Mouse (Mus musculus): ENCODE results near the gene Col6a3. TPM values are rescaled to one million over a fixed set of nuclear protein-coding genes. Genes with fewer than 3 reads are reported as not detected.

The Col6a3 gene
- total RNA-seq, 1 experiment from 2014 or later, result not detected

DNA sequence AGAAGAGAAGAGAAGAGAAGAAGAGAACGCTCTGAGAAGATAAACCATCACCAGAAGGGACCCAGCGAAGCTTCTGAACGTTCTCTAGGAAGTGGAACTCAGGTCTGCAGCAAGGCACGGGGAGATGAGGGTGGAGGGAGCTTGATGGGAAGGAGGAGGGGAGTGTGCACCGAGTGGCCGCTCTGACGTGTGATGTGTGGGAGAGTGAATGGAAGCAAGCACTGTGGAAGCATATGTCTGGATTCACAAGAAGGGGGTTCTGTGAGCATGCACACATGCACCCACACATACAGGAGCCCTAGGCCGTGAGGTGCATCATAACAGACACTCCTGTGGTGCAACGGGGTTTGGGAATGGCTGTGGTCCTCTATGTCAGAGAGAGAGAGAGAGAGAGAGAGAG is 34.8 kb downstream of the Col6a3 start:
- no peak for ATAC-seq (replicated peaks in 1 of 2; ENCODE audit: insufficient read depth in 1 of 2, low FRiP score in 2 of 2, low TSS enrichment in 1 of 2, low read depth in 1 of 2, poor library complexity in 2 of 2, severe bottlenecking in 2 of 2)

DNA sequence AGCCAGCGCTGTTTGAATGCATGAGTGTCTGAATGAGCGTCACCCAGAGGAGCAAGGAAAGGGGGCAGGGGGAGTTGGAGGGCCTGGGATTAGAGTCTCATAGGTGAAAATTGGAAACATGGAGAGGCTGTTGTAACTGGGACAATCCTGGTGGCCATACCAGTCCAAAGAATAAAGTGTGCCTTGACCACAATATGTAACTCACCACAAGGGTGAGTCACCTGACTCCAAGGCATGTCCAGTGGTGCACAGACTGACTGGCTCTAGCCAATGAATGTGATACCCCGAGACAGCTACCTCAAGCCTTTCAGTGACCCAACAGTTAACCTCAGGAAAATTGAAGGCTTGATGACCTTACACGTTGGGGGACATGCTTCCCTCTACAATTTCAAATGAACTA is 40.7 kb downstream of the Col6a3 start:
- ATAC-seq (replicated peaks in 1 of 2; ENCODE audit: insufficient read depth in 1 of 2, low FRiP score in 2 of 2, low TSS enrichment in 1 of 2, low read depth in 1 of 2, poor library complexity in 2 of 2, severe bottlenecking in 2 of 2), result no peak

DNA sequence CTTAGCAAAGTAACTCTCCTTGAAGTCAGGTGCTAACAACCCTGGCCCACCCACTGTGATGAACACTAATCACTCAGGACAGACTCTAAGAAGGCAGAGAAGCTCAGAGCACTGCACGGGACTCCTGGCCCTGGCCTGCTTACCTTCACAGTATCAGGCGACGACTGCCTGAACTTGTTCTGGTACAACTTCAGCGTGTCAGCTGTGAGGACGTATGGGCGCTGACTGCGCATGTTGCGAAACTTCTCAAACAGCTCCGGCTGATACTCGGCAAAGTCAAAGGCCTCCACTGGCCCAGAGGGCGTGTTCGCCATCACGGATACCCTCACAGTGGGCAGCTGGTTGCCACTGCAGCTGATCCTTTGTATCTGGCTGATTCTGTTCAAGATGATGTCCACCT is 42.7 kb downstream of the Col6a3 start:
- ATAC-seq (replicated peaks in 1 of 2; ENCODE audit: insufficient read depth in 1 of 2, low FRiP score in 2 of 2, low TSS enrichment in 1 of 2, low read depth in 1 of 2, poor library complexity in 2 of 2, severe bottlenecking in 2 of 2), result no peak

DNA sequence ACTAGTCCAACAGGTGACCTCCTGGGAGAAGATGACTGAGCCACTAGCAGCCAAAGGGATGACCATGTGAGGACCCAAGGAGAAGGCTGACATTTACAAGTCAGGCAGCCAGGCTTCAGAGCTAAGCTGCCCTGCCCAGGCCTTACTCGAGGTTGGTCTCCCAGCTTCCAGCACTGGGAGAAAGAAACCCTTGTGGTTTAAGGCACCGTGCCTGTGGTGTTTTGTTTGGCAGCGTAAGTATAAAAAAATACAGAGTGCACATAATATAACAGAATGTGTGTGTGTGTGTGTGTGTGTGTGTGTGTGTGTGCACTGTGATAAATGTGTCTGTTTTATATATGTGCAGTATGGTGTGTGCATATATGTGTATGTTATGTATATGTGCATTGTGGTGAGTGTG is 43.3 kb downstream of the Col6a3 start:
- ATAC-seq (replicated peaks in 1 of 2; ENCODE audit: insufficient read depth in 1 of 2, low FRiP score in 2 of 2, low TSS enrichment in 1 of 2, low read depth in 1 of 2, poor library complexity in 2 of 2, severe bottlenecking in 2 of 2), result no peak

DNA sequence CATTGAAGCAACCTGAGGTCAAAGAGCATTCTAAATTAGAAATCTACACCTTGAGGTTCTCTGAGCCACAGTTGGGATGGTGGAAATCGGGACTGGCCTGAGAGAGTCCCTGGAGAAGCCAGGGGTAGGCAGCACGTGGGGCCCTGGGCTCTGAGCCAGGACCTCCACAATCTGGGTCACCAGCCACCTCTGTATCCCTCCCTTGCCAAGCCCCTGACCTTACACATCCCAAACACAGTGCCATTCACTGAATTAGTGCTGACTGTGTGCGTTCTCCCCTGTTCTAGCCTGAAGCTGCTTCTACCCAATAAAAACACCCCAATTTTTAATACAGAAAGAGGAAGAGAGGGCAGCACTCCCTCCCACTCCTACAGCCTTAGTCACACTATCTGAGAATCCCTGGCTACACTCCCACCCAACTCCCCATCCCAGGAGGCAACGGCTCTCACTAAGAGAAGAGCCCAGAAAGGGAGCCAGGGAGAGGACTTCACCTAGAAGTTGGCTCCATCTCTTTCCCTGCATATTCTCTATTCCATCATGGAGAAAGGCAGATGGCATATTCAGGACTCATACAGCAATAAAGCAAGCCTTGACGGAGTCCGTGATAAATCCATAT is 46.4 kb downstream of the Col6a3 start:
- no peak for ATAC-seq (replicated peaks in 1 of 2; ENCODE audit: insufficient read depth in 1 of 2, low FRiP score in 2 of 2, low TSS enrichment in 1 of 2, low read depth in 1 of 2, poor library complexity in 2 of 2, severe bottlenecking in 2 of 2)

DNA sequence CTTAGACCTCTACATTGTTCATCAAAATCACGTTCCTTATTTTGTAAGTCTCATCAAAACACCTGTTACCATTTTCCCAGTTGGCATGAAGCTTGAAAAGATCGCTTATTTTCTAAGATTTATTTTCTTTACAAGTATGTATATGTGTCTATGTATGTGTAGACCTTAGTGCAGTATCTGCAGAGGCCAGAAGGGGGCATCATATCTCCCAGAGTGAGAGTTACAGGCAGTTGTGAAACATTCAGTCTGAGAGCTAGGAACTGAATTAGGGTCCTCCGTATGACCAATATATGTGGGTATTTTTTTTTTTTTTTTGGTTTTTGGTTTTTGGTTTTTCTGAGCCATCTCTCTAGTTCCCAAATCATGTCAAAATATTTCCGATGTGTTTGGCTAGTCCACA is 50.4 kb downstream of the Col6a3 start:
- no peak for ATAC-seq (replicated peaks in 1 of 2; ENCODE audit: insufficient read depth in 1 of 2, low FRiP score in 2 of 2, low TSS enrichment in 1 of 2, low read depth in 1 of 2, poor library complexity in 2 of 2, severe bottlenecking in 2 of 2)

DNA sequence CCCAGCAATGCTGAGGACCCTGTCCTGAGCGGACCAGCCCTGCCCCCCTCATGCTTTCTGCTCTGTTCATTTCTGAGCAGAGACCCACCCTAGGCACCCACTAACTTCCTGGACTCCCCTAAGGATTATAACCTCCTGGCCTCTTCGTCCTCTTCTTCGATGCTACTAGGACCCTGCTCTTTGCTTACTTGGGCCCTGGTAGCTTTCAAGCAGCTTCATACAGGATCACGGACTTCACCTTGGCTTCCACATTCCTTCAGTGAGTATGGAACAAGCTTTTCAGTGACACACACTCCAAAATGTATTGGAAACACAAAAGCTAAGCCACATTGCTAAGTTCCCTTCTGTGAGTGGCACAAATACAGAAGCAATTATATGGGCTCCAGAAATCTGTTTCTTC is 52.8 kb downstream of the Col6a3 start:
- no peak for ATAC-seq (replicated peaks in 1 of 2; ENCODE audit: insufficient read depth in 1 of 2, low FRiP score in 2 of 2, low TSS enrichment in 1 of 2, low read depth in 1 of 2, poor library complexity in 2 of 2, severe bottlenecking in 2 of 2)

DNA sequence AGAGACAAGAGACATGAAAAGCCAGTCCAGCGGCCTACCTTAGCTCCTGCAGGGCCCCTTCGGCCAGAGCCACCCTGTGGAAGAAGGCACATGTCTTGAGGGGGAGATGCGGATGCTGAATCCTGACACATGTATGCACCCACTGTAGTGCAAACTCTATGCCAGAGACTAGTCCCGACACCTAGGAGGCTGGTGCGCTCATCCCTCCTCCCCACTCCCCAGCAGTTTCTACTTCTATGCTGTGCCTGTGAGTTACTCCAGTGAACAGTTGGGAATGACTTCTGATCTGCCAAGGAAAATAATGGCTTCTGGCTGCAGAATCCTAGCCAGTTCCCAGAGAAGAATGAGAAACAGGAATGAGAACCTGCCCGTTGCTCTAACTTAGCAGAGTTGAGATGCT is 54.3 kb downstream of the Col6a3 start:
- no peak for ATAC-seq (replicated peaks in 1 of 2; ENCODE audit: insufficient read depth in 1 of 2, low FRiP score in 2 of 2, low TSS enrichment in 1 of 2, low read depth in 1 of 2, poor library complexity in 2 of 2, severe bottlenecking in 2 of 2)

DNA sequence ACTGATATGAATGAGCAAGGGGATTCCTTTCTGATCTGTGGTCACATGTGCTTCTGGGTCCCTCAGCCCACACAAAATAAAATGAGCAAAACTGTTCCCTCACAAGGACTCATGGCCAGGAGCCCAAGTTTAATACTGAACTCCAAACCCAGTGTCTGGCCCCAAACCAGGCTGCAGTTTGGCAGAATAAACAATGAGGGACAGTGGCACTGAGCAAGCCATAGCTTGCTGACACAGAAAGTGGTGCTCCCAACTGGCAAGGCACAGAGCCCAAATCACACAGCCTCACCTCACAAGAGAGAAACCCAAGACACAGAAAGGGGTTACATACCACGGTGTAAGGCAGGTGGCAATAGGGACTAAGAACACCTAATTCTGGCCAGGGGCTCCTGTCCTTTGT is 63.3 kb downstream of the Col6a3 start:
- ATAC-seq (replicated peaks in 1 of 2; ENCODE audit: insufficient read depth in 1 of 2, low FRiP score in 2 of 2, low TSS enrichment in 1 of 2, low read depth in 1 of 2, poor library complexity in 2 of 2, severe bottlenecking in 2 of 2), result no peak

DNA sequence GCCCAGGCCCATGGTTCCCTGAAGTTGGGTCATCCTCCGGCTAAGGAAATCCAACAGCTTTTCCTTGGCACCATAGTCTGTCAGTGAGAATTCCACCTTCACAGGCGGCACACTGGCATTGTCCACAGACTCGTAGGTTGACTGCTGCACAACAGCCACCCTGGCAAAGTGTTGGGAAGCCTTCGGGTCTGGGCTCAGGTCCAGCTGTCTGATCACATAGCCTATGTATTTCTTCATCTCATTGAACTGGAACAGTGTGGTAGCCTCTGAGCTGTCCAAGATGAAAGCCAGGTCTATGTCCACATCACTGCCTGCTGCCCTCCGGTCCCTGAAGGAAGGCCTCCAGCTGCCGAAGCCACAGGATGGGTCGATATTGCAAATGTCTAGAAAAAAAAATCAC is 64.7 kb downstream of the Col6a3 start:
- no peak for ATAC-seq (replicated peaks in 1 of 2; ENCODE audit: insufficient read depth in 1 of 2, low FRiP score in 2 of 2, low TSS enrichment in 1 of 2, low read depth in 1 of 2, poor library complexity in 2 of 2, severe bottlenecking in 2 of 2)

DNA sequence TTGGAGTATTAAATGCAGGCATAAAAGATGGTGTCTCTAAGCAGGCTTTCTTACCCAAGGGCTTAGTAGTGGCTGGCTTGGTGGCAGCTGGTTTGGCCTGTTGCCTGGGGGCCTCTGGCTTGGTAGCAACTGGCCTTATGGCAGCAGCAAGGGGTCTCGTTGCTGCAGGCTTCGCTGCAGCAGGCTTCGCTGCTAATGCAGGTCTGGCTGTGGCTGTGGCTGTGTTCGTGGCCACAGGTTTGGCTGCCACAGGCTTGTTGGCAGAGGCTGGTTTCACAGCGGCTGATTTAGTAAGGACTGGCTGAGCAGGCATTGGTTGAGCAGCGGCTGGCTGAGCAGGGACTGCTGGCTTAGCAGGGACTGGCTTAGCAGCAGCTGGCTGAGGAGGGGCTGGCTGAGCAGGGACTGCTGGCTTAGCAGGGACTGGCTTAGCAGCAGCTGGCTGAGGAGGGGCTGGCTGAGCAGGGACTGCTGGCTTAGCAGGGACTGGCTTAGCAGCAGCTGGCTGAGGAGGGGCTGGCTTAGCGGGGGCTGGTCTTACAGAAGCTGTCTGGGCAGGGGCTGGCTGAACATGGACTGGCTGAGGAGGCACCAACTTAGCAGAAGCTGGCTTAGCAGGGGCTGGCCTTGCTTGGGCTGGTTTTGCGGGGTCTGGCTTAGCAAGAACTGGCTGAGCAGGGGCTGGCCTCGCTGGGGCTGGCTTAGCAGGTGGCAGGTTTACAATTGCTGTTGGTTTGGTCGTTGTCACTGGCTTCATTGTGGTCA is 68.1 kb downstream of the Col6a3 start:
- ATAC-seq (replicated peaks in 1 of 2; ENCODE audit: insufficient read depth in 1 of 2, low FRiP score in 2 of 2, low TSS enrichment in 1 of 2, low read depth in 1 of 2, poor library complexity in 2 of 2, severe bottlenecking in 2 of 2), result no peak

DNA sequence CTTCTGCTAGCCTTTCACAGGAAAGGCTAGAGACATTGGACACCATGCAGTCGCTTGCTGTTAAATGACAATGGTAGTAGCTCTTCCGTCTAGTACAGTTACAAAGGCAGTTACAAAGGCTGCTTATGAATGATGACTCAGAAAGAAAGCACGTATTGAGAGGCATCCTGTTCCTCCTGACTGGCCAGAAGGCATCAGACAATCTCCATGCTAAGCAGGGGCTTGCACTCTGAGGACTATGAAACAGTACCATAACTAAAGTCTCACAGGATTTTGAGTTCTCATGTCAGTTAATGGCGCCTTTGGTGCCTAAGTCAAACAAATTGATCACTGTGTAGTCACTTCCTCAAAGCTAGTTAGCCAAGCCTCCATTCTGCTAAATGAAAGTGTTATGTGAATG is 72.6 kb downstream of the Col6a3 start:
- no peak for ATAC-seq (replicated peaks in 1 of 2; ENCODE audit: insufficient read depth in 1 of 2, low FRiP score in 2 of 2, low TSS enrichment in 1 of 2, low read depth in 1 of 2, poor library complexity in 2 of 2, severe bottlenecking in 2 of 2)

DNA sequence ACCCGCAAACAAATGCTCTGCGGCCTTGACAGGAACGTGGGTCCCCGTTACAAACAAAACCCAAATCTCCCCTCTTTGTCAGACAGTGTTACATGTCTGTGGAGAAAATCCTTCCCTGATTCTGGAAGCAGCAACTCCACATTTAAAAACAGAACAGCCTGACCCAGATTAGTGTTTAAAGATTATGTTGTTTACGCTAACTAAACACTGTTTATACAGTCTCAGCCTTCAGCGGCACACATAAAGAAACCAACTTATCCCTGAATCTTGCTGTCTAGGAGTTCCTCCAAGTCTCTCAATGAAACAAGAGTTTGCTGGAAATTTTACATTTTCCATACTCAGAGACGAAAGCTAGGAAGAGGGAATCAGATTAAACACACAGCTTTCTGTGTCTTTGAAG is 73.7 kb downstream of the Col6a3 start:
- ATAC-seq (replicated peaks in 1 of 2; ENCODE audit: insufficient read depth in 1 of 2, low FRiP score in 2 of 2, low TSS enrichment in 1 of 2, low read depth in 1 of 2, poor library complexity in 2 of 2, severe bottlenecking in 2 of 2), result no peak

DNA sequence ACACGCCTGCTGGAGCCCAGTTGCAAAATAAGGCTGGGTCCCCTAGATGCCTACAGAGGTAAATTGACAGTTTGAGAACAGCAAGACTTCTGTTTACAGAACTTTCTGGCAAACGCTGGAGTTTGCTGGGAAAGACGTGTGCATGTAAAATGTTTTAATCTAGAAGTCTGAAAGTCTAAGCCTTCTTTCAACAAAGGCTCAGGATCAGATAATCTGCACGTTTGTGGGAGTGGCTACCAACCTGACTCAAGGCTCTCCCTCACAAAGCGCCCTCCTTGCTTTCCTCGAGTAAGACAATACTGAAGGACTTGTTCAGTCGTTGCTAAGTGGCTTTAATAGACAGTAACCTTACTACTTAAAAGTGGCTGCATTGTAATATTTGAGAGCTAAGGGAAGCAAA is 74.5 kb downstream of the Col6a3 start:
- no peak for ATAC-seq (replicated peaks in 1 of 2; ENCODE audit: insufficient read depth in 1 of 2, low FRiP score in 2 of 2, low TSS enrichment in 1 of 2, low read depth in 1 of 2, poor library complexity in 2 of 2, severe bottlenecking in 2 of 2)

DNA sequence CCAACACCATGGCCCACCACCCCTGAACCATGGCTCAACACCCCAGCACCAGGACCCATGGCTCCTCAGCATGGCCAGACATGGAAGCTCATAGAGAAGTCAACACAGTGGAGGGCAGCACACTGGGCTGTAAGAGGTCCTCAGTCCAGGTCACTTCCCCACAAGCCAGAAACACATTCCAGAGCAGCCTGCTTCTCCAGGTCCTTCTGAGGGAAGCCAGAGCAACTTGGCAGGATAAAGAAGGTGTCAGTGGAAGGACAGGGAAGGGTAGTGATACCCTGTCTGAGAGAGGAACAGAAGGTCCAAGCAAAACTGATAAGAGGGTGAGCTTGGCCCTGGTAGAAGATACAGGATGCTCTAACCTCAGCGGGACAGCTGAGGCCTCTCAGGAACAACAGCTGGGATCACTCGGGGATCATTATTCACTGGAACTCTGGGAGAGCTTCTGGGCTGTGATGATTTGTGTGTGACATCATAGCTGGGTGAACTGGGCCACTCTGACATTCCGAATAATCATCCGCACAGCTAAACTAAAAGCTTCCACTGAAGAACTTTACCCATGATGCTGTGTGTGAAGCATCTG is 85.6 kb downstream of the Col6a3 start:
- ATAC-seq (replicated peaks in 1 of 2; ENCODE audit: insufficient read depth in 1 of 2, low FRiP score in 2 of 2, low TSS enrichment in 1 of 2, low read depth in 1 of 2, poor library complexity in 2 of 2, severe bottlenecking in 2 of 2), result no peak

DNA sequence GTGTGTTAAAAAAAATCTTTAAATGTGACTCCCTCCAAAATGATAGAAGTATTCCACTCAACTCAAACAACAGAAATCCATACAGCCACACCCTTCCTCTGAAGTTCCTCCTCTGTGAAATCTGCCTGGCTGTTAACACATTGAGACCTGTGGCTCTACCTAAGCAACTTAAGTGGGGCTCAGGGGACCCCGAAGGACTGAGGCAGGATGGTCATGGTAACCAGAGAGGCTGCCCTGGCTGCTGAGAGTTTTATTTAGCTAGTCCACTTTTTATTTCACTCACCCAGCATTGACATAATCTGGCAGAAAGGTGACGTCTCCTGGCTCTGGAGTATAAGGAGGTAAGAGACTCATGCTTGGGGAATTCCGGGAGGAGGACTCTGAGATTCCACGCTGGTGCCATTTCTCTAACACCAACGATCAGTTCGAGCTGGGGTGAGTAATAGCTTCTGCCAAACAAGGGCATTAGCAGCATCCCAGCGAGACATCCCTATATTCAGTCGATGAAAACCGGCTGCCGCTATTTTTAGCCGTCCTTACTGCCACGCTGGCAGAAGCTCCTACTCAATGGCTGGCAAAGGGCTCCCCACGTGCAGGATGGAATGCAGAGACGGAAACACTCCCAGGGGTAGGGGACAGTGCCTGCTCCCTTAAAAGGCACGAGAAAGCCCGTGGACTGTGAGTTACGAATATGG is 89.8 kb downstream of the Col6a3 start:
- ATAC-seq (replicated peaks in 1 of 2; ENCODE audit: insufficient read depth in 1 of 2, low FRiP score in 2 of 2, low TSS enrichment in 1 of 2, low read depth in 1 of 2, poor library complexity in 2 of 2, severe bottlenecking in 2 of 2), result no peak

DNA sequence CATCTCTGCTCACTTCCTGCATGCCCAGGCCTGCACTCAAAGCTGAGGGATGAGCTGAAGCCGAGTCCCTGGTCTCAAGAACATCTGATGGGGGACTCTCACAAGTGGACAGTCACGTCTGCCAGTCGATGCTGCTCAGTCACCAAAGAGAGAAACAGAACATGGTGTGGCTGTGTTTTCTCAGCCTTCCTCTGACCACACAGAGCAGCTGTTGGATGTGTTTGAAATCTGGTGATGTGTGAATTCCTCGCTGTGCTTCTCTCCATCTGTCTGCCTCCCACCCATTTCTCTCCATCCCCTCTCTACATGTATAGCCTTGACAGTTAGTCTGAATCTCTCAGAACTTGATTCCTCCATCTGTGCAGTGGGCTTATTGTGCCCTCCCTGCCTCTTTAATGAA is 92.5 kb downstream of the Col6a3 start:
- ATAC-seq (replicated peaks in 1 of 2; ENCODE audit: insufficient read depth in 1 of 2, low FRiP score in 2 of 2, low TSS enrichment in 1 of 2, low read depth in 1 of 2, poor library complexity in 2 of 2, severe bottlenecking in 2 of 2), result no peak

DNA sequence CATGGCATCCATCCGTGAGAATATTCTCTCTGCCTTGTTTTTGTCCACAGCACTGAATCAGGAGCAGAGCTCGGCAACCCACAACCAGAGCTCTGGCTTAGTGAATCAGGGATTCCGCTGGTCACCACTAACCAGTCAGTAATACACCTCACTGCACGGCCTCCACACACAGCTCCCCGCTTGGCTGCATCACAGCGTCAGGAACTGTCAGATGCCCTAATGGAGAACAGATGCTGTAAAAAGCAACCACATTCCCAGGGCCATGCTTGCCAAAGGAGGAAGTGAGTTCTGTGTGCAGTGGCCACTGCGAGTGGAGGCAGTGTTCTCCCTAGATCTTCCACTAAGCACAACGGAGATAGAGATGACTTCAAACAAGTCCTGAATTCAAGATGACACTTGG is 93.6 kb downstream of the Col6a3 start:
- ATAC-seq (replicated peaks in 1 of 2; ENCODE audit: insufficient read depth in 1 of 2, low FRiP score in 2 of 2, low TSS enrichment in 1 of 2, low read depth in 1 of 2, poor library complexity in 2 of 2, severe bottlenecking in 2 of 2), result no peak

All from hematopoietic stem cell, adult 5-6 weeks (primary cell).